Mouse (Mus musculus): ENCODE results near the gene Olfr495.

The Olfr495 gene

GRCm38 (mm10) chr7:108392867-108393266, at the start of gene Olfr495:
Gene Olfr495 (plus strand): TSS chr7:108393167.
- DNase-seq (ENCODE audit: extremely low read depth, low read depth, low spot score) = no peak

- no peak for DNase-seq (ENCODE audit: extremely low read depth, low read depth, low spot score)
These were observed 46.1 kb upstream of the Olfr495 start, which contains the start of gene Olfr493 for GRCm38 (mm10) chr7:108346879-108347278. Gene Olfr493 (minus strand): TSS chr7:108346979.

GRCm38 (mm10) chr7:108365035-108365434, 27.9 kb upstream of the Olfr495 start, which contains the start of gene Olfr494:
Gene Olfr494 (plus strand): TSS chr7:108365335.
- DNase-seq (ENCODE audit: extremely low read depth, low read depth, low spot score) = no peak

DNA sequence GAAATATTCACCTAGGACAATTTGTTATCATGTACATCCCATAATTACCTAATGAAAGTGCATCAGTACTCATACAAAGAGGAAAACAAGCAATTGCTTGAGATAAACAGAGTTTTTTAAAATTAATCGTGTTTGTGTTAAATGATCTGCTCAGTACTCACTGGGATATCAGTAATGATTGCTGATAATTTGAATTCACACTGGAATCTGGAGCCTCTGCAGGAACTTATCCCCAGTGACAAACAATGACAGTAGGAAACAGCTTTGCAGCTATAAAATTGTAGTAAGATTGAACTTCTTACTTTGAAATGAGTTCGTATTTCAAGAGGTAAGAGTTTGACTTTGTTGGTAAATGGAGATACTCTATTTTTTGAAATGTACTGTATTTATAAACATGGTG, 27.2 kb downstream of the Olfr495 start, which contains the start of gene Olfr497:
Gene Olfr497 (plus strand): TSS at position 301 of the 400 bp plus-strand sequence.
- DNase-seq (ENCODE audit: extremely low read depth, low read depth, low spot score) = no peak

All from fat pad, adult 2 months (tissue).